Mouse (Mus musculus) spleen, embryonic (tissue): Measurements from ENCODE around the gene Aldh1l1.

Experiments used
- CTCF ChIA-PET: fragments of 350-600 bp; sonication (Branson Sonifier 250); formaldehyde crosslinking; loops from one replicate; lab custom pipeline; 2022; lab: Charles Lee

Gene Aldh1l1

GRCm38 (mm10) chr6:90507443-90507842 lies 21.2 kb downstream of the Aldh1l1 start:
- CTCF ChIA-PET = no interaction called here

GRCm38 (mm10) chr6:90508197-90508624 lies 22.0 kb downstream of the Aldh1l1 start:
- CTCF ChIA-PET = no interaction called here

- CTCF ChIA-PET = no interaction called here
Measured at GRCm38 (mm10) chr6:90509085-90509484, 22.9 kb downstream of the Aldh1l1 start.

GRCm38 (mm10) chr6:90512416-90512815 lies 26.2 kb downstream of the Aldh1l1 start:
- CTCF ChIA-PET = no interaction called here

GRCm38 (mm10) chr6:90513074-90513856 lies 27.0 kb downstream of the Aldh1l1 start:
- CTCF ChIA-PET = no interaction called here

GRCm38 (mm10) chr6:90514369-90514768 lies 28.1 kb downstream of the Aldh1l1 start:
- CTCF ChIA-PET = no interaction called here

- CTCF ChIA-PET = no interaction called here
Measured at GRCm38 (mm10) chr6:90514883-90515405, 28.7 kb downstream of the Aldh1l1 start.

GRCm38 (mm10) chr6:90518892-90519291 lies 32.7 kb downstream of the Aldh1l1 start:
- CTCF ChIA-PET = no interaction called here

GRCm38 (mm10) chr6:90519375-90519774 lies 33.1 kb downstream of the Aldh1l1 start:
- CTCF ChIA-PET = no interaction called here

- CTCF ChIA-PET = no interaction called here
Measured at GRCm38 (mm10) chr6:90526406-90526805, 40.2 kb downstream of the Aldh1l1 start.

- CTCF ChIA-PET = no interaction called here
Measured at GRCm38 (mm10) chr6:90529461-90530046, 43.3 kb downstream of the Aldh1l1 start.

- CTCF ChIA-PET = no interaction called here
Measured at GRCm38 (mm10) chr6:90532575-90533190, 46.5 kb downstream of the Aldh1l1 start.

- CTCF ChIA-PET = interaction anchor here (0.6 kb wide), 1 partner anchor 310 kb away, joined by 7 read pairs; no protein-coding TSS in a partner anchor
Measured at GRCm38 (mm10) chr6:90533505-90533904, 47.3 kb downstream of the Aldh1l1 start.

- CTCF ChIA-PET = no interaction called here
Measured at GRCm38 (mm10) chr6:90534701-90535475, 48.7 kb downstream of the Aldh1l1 start.

GRCm38 (mm10) chr6:90536824-90537223 lies 50.6 kb downstream of the Aldh1l1 start:
- CTCF ChIA-PET = no interaction called here

- CTCF ChIA-PET = no interaction called here
Measured at GRCm38 (mm10) chr6:90537941-90538340, 51.7 kb downstream of the Aldh1l1 start.

- CTCF ChIA-PET = no interaction called here
Measured at GRCm38 (mm10) chr6:90539271-90539670, 53.0 kb downstream of the Aldh1l1 start.

GRCm38 (mm10) chr6:90540520-90540919 lies 54.3 kb downstream of the Aldh1l1 start:
- CTCF ChIA-PET = no interaction called here

- CTCF ChIA-PET = no interaction called here
Measured at GRCm38 (mm10) chr6:90541367-90541772, 55.1 kb downstream of the Aldh1l1 start.

GRCm38 (mm10) chr6:90544433-90544832 lies 58.2 kb downstream of the Aldh1l1 start:
- CTCF ChIA-PET = no interaction called here

- CTCF ChIA-PET = no interaction called here
Measured at GRCm38 (mm10) chr6:90546274-90546673, 60.0 kb downstream of the Aldh1l1 start.

- CTCF ChIA-PET = no interaction called here
Measured at GRCm38 (mm10) chr6:90547041-90547440, 60.8 kb downstream of the Aldh1l1 start.
